Mouse (Mus musculus) cerebellum, adult 9-10 months (tissue): ENCODE data around the gene C2cd3.

Source experiments
- DNase-seq: peaks from one replicate; pipeline ENCODE4 v3.0.0; 2022

C2cd3 gene

DNA sequence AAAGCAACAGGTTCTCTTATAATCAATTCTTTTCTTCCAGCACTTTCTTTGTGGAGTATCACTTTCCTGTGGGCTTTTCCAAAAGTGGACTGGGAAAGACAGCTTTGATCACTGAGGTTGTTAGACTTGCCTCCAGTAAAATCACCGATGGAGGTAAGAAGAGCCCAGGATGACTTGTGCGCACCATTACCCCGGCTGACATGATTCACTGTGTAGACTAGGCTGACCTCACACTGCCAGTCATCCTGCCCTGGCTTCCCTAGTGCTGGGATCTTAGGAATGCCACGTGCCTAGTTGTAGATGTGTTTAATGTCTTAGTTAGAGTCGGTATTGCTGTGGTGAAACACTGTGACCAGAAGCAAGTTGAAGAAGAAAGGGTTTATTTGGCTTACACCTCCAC, 35.6 kb downstream of the C2cd3 start:
- DNase-seq = no peak

DNA sequence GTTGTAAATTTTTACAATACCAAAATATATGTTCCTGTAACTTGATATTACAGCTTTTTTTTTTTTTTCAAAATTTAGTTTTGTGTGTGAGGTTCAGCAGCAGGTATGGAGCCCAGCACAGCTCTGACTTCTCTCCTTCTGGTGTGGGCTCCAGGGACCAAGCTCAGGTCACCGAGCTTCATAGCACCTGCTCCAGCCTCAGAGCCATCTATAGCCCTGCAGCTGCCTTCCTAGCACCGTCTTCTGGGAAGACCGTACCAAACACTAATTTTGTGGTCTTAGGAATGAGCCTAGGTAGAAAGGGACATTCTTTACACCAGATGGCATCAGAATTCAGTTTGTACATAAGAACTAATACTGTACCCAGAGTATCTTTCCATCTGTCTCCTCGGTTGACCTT, 36.7 kb downstream of the C2cd3 start:
- no peak for DNase-seq

DNA sequence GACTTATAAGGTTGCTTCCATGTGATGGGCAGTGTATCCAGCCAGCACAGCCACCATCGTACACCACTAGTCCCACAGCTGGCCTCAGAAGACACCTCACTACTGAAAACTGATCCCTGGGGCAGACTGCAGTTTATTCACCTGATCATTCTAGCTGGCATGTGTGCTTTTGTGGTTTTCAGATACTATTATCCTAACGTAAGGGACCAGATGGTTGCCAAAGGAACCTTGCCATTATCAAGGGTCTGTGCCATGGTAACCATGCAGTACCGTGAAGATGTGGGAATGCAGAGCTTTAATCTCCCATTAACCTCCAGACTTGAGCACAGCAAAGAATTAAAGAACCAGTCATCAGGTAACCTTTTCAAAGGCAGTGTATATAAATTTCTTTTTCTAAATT, 53.8 kb downstream of the C2cd3 start:
- DNase-seq = no peak

DNA sequence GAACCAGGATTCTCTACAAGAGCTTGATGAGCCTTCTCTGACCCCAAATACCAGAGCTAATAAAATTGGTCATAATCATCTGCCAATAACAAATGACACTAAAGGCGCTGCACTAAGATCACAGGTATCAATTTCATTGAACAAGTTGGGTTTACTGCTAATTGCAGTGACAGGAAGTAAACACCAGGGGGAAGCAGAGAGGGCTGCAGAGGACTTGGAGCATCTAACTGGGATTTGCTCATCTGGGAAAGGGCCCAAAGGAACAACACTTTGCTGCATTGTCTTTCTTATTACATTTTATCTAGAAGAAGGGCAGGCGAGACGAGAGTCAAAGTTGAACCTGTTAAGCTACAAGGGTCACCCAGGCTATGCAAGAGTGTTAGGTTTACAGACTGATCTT, 57.1 kb downstream of the C2cd3 start:
- DNase-seq = peak; percentile 39

DNA sequence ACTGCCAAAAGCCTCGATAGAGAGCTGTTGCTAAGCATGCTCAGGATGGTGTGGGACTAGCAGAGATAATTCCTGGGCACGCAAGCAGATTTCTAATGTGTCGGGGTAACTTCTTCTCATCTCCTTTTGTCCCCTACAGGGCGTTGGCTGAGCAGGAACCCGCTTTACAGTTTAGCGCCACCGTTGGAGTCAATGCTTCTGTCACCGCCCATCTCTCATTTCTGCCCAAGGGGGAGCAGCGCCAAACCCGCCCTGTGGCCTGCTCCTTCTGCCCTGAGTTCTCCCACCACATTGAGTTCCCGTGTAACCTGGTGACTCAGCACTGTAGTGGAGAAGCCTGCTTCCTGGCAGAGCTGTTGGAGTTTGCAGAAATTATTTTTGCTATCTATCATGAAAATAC, 57.9 kb downstream of the C2cd3 start:
- DNase-seq = no peak

DNA sequence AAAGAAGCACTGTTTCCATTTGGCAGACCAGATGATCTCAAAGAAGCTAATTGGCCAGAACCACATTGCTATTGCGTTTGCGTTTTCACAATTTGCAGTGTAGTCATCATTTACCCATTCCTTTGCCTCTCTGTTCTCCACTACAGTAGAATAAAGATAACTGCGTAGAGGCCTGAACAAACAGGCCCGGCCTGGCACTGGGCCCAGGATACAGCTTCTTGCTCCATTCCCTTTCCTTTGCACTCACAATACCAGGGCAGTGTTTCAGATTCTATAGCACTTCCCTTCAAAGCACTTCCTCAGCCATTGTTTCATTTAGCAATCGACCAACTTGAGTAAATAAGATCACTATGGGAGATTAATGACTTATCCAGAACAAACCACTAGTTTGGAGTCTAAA, 59.1 kb downstream of the C2cd3 start:
- DNase-seq = no peak

DNA sequence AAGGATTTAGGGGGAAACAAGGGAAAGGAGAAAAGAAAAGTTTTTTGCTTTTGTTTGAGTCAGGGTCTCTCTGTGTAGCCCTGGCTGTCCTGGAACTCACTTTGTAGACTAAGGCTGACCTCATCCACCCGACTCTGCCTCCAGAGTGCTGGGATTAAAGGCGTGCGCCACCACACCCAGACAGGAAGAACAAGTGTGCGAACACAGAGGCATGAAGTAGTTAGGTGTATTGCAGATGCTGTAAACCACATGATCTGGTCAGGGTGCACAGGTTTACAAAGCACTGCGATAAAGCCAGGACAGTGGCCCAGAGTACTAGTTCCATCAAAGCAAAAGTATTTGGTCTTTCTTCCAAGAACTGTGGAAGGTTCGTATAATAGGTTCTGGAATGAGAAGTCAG, 61.3 kb downstream of the C2cd3 start:
- DNase-seq = no peak

DNA sequence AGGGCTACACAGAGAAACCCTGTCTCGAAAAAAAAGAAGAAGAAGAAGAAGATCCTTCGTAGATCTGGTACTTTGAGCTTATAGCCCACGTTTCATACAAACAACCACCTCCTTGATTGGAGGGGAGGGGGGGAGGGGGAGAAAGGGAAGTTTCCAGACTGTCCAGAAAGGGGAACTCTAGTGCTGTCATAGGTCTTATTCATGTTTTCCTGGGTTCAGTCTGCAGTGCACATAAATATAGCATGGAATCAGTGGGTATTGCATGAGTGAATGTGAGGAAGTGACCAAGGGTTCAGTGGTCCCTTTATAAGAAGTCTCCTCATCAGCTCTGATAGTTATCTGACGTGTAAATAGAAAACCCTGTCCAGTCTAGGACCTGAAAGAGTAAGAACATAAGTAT, 71.7 kb downstream of the C2cd3 start:
- no peak for DNase-seq

DNA sequence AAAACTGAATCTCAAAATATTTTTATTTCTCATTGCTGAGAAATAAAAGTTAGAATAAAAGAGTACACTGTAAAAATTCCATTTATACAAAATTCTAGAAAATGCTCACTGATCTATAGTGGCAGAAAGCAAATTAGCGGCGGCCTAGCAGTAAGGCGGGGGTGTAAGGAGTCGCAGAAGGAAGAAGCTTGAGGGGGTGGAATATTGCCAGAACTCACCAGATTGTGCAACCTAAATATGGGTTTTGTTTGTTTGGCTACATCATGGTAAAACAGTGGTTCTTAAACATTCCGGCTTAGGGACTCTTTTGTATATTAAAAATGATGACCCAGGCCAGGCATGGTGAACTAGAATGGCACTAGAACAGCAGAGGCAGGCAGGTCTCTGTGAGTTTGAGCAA, 74.2 kb downstream of the C2cd3 start:
- no peak for DNase-seq

DNA sequence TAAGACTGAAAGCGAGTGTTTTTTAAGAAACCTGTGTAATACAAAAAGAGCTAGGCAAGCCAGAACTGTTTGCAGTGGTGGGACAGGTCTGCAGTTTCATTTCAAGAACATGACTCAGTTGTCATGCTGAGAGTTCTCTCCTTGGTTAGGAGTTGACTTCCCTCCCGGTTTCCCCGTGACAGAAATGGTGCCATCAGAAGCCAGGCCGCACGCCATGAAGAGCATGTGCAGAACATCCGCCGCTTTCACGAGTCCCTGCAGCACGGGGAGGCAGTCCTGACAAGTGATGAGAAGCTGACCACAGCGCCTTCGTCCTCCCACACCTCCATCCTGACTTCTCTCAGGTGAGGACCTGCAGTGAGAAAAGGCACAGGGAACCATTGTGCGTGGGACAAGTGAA, 76.5 kb downstream of the C2cd3 start:
- no peak for DNase-seq

DNA sequence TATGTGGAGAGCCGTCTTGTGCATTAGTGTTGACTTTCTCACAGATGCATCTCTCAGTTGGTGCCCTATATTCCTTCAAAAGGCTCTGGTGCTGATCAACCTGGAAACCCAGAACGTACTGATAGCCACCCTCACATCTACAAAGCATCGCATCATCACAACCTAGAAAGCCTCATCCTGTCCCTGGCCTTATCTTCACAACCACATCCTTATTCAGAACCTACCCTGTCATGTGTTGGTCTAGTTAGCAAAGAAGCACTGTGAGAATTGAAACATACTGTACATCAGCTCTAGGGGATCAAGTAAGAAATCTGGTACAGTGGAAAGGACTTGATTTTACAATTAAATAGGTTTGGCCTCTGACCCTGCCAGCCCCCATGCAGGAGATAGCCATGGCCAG, 77.0 kb downstream of the C2cd3 start:
- no peak for DNase-seq

DNA sequence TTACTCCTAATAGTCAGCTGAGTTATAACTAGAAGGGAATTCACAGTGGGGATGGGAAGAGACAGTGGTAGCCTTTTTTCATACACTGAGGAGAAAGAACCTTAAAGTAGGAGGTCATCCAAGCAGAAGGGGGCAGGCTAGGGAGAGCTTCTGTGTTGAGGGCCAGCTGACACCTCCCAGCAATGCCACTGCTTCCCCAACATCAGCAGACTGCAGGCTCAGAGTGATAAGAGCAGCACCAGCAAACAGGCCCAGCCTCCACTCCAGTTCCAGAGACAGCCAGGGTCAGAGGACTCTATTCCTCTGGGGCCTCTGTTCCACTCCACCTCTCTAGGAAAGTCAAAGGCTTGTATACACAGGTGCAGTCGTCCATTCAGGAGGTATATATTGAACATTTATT, 86.1 kb downstream of the C2cd3 start:
- DNase-seq = no peak

DNA sequence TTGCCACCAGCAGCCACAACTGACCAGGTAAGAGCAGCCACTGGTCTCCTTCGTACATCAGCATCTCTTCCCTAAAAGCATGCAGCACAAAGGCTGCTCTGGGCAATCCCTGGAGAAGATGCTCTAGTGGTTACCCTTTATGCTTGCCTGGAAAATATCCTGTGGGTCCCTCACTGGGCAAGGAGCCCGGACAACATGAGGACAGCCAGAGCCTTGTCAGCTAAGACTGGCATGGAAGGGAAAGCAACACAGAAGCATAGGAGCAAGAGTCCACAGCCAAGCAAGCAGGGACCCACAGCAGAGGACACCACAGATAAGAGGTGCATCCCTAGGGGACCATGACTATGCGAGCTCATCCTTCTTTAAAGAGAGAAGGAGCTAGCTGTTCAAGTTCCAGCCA, 87.8 kb downstream of the C2cd3 start:
- no peak for DNase-seq

DNA sequence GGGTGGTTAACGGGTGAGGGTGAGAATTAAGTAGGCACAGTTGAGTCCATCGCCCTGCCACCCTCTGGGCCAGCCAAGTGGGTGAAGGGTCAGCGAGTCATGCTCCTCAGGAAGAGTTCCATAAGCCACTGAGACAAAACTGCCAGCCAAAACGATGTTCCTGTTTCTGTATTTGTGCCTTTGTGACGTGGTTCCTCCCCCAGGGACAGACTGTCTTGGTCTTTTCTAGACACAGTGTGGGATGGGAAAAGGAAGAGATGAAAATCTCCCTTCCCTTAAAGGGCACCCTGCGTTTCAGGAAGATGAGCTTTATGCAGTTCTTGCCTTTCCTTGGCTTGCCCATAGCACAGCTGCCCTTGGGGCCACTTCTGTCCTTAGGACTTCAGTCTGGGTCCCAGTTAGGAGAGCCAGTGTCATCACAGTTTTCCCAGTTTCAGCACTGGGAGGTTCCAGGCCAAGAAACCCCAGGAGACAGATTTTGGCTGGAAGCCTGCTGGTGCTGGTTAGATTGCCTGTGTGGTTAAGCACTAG, 89.7 kb downstream of the C2cd3 start:
- no peak for DNase-seq

DNA sequence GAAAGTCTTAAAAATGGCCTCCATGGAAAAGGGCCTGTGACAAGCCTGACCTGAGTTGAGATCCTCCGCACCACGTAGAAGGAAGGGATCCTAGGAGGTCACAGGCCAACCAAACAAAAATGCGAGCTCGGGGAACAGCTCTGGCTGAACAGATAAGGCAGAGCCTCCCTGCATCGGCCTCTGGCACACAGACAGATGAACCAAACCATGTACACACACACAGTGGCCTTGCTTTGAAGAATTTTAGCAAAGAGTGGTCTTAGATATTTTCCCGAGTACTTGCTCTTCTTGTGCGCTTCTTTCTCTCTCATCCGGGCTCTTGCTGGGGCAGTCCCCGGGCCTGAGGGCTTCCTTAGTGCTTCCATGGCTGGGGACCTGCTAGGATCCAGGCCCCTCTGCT, 91.2 kb downstream of the C2cd3 start:
- DNase-seq = no peak

DNA sequence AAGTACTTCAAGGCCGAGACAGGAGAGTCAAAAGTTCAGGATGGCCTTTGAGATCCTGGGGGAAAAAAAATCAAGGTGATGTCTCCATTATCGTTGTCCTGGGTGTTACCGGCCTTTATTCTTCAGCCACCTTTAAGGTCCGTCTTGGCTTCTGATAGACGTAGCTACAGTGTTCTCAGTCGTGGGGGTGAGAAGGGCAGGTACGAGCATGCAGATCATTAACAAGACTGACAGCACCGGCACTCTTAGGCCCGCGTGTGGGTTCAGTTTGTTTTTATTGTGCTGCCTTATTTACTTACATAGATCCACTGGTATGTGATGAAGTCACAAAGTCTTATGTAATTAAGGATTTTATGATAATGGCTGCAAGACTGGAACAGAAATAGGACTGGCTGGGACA, 91.7 kb downstream of the C2cd3 start:
- DNase-seq = no peak

DNA sequence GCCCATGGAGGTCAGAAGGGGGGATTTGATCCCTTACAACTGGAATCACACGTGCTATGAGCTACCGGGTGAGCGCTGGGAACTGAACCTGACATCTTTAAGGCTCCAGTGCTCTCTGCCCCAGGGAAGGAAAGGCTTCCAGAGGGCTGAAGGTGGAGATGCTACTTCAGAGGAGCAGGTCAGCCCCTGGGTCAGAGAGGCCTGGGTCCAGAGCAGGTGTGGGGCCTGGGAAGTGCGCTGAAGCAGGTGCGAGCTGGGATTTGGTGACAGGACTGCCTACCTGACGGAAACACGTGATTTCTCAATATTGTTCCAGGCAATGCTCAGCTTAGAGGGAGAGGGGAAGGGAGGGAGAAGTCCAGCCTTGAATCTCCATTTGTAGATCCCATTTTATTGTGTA, 92.2 kb downstream of the C2cd3 start:
- DNase-seq = no peak

DNA sequence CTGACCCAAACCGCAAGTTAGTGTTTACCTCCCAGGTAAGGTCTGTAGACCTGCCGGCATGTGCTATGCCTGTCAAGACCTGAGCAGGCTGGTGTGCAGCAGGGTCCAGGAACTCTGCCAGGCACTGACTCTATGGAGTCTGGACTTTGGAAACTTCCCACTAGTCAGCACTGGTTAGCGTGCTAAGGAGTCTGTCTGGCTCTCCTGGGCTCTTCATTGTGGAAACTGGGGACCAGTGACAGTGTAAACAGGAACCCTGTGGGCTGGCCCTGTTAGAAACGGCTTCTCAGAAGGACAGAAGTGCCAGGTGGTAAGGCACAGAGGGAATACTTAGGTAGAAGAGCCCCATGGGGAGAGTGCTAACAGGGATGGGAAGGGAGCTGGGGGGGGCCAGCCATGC, 93.2 kb downstream of the C2cd3 start:
- no peak for DNase-seq

DNA sequence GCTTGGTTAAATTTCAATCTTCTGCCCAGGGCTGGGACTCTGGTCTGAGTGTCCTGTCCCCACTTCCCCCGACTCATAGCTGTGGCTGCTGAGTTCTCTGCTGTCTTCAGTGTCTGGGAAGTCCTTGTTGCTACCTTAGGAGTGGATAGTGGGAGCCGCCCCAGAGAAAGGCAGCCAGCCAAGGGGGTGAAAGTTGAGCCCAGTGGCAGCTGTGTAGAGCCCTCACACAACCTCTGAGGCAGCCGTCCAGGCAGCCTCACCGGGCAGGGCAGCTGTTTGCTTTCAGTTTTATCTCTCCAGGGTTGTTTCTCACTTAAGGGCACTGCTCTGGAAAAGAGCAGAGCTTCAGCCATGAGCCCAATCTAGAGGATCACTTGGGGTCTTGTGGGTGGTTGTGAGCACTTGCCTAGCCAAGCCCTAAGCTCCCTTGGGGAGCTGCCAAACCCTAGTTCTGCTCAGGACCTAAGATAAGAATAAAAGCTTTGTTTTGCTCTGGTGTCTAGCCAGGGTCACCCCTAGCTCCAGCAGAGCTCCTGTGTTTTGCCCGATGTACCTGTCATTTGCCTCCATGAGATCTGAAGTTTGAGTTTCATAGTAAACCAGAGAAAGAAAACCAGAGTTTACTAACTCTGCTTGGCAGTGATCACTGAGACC, 93.8 kb downstream of the C2cd3 start:
- no peak for DNase-seq

DNA sequence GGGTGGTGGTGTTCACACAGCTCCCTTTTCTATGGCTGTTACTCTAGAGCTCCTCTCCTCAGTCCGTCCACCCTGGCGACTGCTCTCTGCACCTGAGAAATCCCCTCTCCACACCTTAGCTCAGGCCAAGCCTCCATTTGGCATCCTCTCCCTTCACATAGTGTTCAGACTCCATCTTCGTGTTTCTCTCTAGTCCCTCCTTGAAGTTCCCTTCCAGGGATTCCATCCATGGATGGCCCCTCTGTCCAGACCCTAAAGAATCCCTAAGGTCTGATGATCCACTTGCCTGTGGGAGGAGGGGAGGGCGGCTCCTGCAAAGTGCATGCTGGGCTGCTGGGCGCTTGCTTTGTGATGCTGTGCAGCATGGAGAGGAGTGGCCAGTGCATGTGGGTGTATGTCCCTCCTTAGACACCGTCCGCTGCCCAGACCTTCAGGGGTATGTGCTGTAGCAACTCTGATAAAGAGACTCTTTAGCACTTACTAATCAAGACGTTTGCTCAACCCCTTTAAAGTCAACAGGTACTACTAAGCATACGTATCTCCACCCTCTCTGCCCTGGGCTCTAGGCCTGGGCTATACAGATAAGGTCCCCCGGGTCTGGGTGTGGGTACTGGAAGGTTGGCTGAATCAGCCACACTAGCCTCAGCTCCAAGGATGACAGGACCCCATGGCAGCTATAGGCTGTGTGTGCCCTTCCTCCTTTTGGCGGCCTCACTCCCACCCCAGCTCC, 94.9 kb downstream of the C2cd3 start:
- DNase-seq = no peak

DNA sequence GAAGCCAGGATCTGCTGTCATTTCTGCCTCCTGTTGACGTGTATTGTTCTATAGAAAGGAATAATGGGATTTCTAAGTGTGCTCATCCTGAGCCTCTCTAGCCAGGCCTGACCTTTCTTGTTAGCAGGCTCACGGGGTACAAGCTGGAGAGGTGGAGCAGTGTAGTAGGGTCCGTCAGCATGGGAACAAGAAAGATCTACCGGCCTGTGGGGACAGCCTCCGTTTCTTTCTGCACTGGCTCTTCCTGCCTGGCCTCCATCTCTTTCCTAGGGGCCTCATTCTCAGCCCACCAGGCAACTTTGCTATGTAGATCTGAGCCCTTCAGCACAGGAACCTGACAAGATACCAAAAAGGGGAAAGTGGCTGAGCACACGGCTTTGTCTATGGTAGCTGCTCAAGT, 96.7 kb downstream of the C2cd3 start:
- DNase-seq = no peak

DNA sequence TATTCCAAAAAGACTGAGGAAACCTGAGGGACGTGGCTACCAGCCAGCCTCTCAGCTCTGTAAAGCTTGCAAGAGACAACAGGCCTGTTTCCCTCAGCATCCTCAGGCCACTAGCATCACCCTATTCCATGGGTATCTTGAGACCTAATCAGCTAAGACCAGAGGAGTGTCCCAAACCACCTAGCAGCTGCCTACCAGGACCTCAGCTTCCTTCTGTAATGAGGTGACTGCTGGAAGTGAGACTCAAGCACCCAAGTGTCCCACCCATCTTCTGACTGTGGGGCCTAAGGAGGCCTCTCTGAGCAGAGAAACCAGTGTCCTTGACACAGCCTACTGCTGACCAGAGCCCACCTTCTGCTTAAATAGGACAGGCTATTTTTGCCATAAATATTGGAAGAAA, 97.5 kb downstream of the C2cd3 start:
- no peak for DNase-seq

DNA sequence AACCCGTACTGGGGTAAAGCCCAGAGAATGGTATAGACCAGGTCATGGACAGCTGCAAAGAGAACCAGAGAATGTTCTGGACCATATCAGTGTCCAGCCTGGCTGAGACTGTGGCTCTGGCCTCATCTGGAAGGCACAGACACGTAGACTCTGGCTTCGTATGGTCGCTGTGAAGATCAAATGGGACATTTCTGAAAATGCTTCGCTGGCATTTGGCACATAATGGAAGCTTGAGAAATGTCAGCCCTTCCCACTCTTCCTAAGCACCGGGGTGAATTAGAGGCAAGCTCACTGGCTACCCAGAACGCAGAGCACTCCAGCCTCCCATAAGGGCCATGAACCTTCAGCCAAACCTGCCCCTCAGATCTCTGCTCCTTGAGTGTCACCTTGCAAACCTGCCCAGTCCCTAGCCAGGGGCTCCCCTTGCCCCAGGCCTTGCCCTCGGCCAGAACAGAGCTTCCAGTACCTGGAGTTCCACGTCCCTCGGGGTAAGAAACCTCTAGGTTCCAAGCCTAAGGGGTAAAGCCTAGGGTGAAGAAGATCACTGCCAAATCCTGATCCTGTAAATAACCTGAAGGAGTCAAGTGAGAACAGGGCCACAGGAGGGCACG, 98.9 kb downstream of the C2cd3 start:
- no peak for DNase-seq

DNA sequence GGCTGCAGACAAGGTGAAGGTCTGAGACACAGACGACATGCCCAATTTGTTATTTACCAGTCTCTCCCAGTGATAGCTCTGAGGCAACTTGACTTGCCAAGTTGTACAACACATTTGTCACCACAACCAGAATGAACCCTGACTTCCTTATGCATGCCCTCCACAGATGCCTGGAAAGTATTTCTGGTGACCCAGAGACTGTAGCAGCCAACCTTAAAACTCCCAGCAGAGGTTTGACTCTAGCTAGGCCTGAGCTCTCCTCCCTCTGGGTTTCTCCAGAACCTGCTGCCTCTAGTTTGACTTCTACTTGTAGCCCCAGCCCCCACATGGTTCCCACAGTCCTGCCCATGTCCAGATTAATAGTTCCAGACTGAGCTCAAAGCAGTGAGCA, 99.4 kb downstream of the C2cd3 start:
- no peak for DNase-seq

DNA sequence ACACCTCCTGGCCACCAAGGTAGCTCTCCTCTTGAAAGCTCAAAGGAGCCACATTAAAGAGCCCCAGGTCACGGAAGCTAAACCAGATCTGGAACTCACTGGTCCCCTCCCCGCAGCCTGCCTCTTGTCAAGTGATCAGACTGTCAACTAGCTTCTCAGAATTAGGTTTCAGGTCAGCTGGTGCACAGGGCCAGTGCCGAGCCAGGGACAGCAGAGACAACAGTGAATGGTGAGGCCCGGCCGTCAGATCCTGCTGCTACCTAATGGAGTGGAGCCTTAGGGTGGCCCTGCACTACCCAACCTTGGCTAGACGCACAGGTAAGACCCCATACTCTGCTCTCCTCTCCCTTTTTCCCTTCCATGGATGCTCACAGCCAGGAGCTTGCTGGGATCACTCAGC, 100.7 kb downstream of the C2cd3 start, which contains the start of gene Ucp3:
Gene Ucp3 (plus strand): TSS at position 214 of the 400 bp plus-strand sequence.
- DNase-seq = no peak
